Mouse (Mus musculus) left cerebral cortex, adult 18-20 months (tissue): ENCODE data around the gene Il6ra. TPM values are rescaled to one million over a fixed set of nuclear protein-coding genes. Genes with fewer than 3 reads are reported as not detected.

Experiments used
- total RNA-seq, 2 experiments: library from RNA; stranded (reverse); gene quantifications; 2 replicates each; pipeline ENCODE4 v1.2.3; 2021

Gene Il6ra
- total RNA-seq, 2 experiments from 2014 or later: 3.4 to 3.9 TPM

Other genes with a start within 250 kb of the Il6ra start
- gene Adar, start 198.2 kb downstream of the Il6ra start, total RNA-seq: 100 to 1,000 TPM; 137 to 151 TPM
- gene Chrnb2, start 148.6 kb downstream of the Il6ra start, total RNA-seq: 10 to 100 TPM; 28.6 to 30.0 TPM
- 10 to 100 TPM; 86.0 to 90.3 TPM for gene Ube2q1, start 139.6 kb downstream of the Il6ra start, total RNA-seq
- 1 to 10 TPM; 3.0 to 3.8 TPM for gene She, start 81.8 kb downstream of the Il6ra start, total RNA-seq
- 100 to 1,000 TPM in 1 of 2 experiments, 10 to 100 TPM in 1; 97.9 to 106 TPM for gene Atp8b2, start 50.3 kb upstream of the Il6ra start, total RNA-seq
- gene Hax1, start 85.6 kb upstream of the Il6ra start, total RNA-seq: 100 to 1,000 TPM in 1 of 2 experiments, 10 to 100 TPM in 1; 90.8 to 101 TPM
- 100 to 1,000 TPM; 101 to 108 TPM for gene 4933434E20Rik, start 138.4 kb upstream of the Il6ra start, total RNA-seq
- 100 to 1,000 TPM; 163 to 176 TPM for gene Ubap2l, start 139.4 kb upstream of the Il6ra start, total RNA-seq
- gene Tpm3, start 159.5 kb upstream of the Il6ra start, total RNA-seq: 100 to 1,000 TPM; 183 to 206 TPM
- gene Nup210l, start 190.9 kb upstream of the Il6ra start, total RNA-seq: under 1 TPM; 0.14 to 0.30 TPM